Mouse (Mus musculus) telencephalon, adult 2 months (tissue): Measurements from ENCODE around the gene Trim7.
"Not testable (repeated sequence)": the region's sequence is repeated elsewhere in the genome, so short reads cannot be mapped to it uniquely, and the experiment has no call there.

Source experiments
- DNase-seq: peaks from one replicate; pipeline ENCODE4 v3.0.0-alpha.2; 2011; ENCODE audit warnings: low read depth, low spot score

Trim7 gene

GRCm38 (mm10) chr11:48898812-48899431, 73.0 kb downstream of the Trim7 start:
- no peak for DNase-seq

- DNase-seq: not testable (repeated sequence)
Observed at GRCm38 (mm10) chr11:48900654-48901566, 75.0 kb downstream of the Trim7 start.

GRCm38 (mm10) chr11:48901567-48901930, 75.6 kb downstream of the Trim7 start:
- not testable (repeated sequence) for DNase-seq
